Mouse (Mus musculus): Measurements from ENCODE around the gene Dock9. TPM values are rescaled to one million over a fixed set of nuclear protein-coding genes. Genes with fewer than 3 reads are reported as not detected.
"Not testable (repeated sequence)": the region's sequence is repeated elsewhere in the genome, so short reads cannot be mapped to it uniquely, and the experiment has no call there.

The Dock9 gene
- total RNA-seq, 2 experiments from 2014 or later, result 202 to 212 TPM

DNA sequence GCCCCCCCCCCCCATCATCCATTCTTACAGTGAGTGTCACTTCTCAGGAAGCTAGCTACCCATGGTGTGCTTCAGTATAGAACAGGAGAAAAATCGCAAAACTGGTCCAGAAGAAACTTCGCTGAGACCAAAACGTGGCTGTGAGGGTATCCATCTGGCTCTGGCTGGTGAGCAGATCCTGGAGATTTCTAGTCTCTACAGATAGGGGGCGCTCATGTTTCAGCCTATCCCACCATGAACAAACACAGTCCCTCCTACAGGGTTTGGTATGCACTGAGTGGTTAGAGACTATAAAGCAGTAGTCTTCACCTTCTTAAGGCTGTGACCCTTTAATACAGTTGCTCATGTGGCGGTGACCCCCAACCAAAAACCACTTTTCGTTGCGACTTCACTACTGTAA, 62.0 kb downstream of the Dock9 start:
- no peak for DNase-seq

DNA sequence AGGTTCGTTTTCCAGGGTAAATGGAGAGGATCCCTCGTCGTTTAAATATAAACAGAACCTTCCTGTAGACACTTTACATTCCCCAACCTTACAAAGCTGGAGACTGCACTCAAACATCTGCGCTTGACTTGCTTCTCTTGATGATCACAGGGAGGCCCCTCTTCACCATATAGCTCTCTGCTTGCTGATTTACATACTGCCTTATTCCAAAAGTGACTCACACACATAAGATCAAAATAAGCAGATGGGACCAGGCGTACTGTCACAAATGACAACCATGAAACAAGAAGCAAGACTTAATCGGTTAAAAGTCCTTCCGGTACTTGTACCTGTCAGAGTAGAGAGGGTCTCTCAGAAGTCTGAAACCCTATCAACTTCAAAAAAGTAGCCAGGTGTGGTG, 63.4 kb downstream of the Dock9 start:
- DNase-seq, result no peak

DNA sequence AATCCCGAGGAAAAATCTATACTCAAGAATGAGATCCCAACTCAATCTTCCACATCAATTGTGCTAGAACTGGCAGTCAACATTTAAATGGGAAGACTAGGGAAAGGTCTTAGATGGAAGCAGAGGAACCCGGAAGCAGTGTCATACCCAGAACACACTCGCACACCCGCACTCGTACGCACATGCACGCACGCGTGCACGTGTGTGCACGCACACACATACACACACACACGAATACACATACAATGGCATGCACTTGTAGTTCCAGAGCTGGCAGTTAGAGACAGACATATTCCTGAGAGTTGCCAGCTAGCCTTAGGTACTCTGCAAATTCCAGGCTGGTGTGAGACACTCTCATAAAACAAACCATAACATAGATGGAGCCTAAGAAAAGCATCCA, 63.9 kb downstream of the Dock9 start:
- DNase-seq, result no peak

GRCm38 (mm10) chr14:121732196-121732595, 65.4 kb downstream of the Dock9 start:
- DNase-seq, result no peak

- no peak for DNase-seq
These were observed 65.9 kb downstream of the Dock9 start for GRCm38 (mm10) chr14:121731688-121732168.

DNA sequence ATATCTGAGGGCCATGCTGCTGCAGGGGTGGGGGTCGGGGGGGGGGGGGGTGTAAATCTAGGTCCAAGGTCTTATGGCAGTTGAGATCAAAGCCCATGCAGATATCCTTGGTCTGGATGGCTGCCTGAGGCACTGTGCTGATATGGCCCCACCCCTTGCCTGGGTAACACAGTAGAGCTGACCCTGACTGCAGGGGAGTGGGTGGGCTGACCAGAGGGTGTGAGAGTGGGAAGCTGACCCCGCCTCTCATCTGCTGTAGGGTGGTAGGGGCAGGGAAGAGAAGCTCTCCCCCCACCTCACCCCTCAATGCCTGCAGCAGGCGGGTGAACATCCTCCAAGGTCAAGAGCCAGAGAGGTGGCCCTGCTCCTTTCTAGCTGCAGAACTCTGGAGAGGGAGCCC, 66.7 kb downstream of the Dock9 start:
- DNase-seq, result no peak

GRCm38 (mm10) chr14:121727996-121728395, 69.6 kb downstream of the Dock9 start:
- DNase-seq, result no peak

GRCm38 (mm10) chr14:121724501-121724900, 73.1 kb downstream of the Dock9 start:
- DNase-seq, result no peak

DNA sequence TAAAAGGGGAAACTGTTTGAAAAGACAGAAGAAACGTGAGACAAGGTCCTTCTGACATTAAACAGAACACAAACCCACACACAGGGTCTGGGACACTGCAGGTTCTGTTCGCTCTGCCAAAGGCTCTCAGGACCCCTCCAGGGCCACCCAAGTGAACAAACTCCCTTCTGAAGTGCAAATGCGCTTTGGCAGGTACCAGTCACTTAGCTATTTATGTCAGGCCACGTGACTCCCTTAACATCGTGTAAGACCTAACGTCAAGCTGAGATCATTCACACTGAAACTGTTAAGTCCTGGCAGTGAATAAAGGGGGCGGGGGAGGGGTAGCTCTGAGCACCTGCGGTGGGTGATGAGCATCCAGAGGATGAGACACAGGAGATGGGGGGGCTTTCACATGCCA, 74.9 kb downstream of the Dock9 start:
- DNase-seq, result no peak

- DNase-seq, result no peak
These were observed 76.2 kb downstream of the Dock9 start for GRCm38 (mm10) chr14:121721431-121721830.

DNA sequence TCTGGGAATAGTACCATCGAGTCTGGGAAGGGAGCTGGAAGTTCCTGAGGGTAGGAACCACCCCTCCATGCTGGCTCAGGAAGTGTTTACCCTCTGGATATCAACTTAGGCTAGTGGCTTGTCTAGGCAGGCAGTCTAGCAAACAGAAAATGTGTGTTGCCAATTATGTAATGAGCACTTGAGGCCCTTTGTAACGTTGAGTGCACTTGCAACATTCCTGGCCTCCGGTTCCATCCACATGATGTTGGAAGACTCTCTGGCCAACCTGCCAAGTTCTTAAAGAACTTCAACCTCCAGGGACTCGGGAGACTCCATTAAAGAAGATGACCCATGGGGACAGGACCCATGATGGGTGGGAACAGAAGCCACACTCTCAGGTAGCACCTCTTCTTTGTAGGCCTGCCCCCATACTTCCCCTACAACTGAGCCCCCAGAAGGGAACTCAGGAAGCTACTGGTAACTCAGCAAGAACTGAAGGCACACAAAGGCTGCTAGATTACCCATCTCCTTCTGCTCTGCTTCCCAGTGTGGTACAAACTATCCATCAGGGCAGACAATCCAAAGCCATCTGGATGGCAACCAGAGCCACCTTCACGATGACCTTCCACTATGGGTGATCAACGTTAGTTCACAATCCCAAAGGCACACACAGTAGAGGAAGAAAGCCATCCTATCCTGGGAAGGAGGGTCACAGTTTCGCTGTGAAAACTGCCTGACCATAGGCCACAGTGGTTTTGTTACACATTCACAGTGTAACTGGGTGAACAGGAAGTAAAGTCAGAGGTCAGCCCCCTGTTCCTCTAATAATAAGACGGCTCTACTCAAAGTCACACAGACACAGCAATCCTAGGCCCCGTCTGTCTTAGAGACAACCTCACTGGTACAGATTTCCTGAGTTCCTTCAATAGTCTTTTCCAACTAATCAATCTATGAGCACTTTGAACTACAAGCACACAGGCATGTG, 77.7 kb downstream of the Dock9 start:
- DNase-seq, result no peak

DNA sequence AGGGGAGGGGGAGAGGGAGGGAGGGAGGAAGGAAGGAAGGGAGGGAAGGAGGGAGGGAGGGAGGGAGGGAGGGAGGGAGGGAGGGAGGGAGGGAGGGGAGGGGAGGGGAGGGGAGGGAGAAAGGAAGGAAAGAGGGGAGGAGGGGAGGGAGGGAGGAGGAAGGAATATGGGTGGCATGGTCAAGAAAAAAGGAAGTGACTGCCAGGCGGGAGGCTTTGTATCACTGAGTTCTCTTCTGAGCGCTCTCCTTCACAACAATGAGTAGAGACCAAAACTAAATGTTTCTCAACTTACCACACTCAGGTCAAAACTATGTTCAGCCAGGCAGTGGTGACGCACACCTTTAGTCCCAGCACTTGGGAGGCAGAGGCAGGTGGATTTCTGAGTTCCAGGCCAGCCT, 82.8 kb downstream of the Dock9 start:
- DNase-seq, result not testable (repeated sequence)

DNA sequence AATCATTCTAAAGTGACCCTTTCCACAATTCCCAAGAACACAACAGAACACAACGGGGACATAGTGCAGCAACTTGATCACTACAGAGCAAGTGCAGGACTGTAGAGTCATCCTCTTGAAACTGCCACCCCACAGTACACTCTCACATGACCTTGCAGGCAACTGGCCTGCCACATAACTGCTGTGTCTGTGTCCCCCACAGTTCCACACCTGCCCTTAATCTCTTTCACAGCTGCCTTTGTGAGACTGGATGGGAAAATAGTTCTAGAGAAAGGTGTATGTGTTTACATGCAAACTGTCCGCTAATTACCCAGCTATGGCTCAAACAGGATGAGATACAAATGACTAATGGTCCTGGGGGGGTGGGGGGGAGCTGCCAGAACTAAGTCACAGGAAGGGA, 83.4 kb downstream of the Dock9 start:
- no peak for DNase-seq

GRCm38 (mm10) chr14:121713830-121714197, 83.8 kb downstream of the Dock9 start:
- DNase-seq, result no peak

DNA sequence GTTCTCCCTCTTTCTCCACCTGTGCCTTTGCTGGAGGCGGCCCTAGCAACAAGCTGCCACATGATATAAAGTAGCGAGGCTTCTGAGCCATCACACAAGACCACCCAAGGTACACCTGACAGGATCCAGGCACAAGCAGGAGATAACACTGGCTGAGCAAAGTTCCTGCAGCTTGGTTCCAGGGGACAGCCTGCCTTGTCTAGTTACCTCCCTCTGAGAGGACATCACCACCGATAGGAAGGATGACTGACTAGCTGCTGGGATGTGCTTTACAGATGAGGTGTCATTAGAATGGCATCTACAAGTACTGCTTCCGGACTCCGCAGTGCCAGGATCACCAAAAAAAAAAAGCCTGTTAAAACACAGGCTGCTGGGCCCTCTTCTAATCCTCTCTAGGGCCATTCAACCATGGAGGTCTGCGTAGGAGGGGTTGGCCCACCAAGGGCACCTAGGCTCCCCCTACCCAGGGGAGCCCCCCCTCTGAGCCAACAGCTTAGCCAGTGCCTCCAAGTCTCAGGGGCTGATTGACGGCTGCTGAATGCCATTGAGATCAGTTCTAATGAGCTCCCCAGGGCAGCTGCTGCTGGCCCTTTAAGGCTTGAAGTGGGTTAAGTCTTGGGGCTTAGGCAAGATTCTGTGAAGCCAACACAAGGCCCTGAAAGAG, 84.3 kb downstream of the Dock9 start:
- no peak for DNase-seq

GRCm38 (mm10) chr14:121711089-121711826, 86.4 kb downstream of the Dock9 start:
- DNase-seq, result no peak

- no peak for DNase-seq
These were observed 87.5 kb downstream of the Dock9 start for GRCm38 (mm10) chr14:121710130-121710529.

- no peak for DNase-seq
These were observed 89.4 kb downstream of the Dock9 start for GRCm38 (mm10) chr14:121708244-121708643.

DNA sequence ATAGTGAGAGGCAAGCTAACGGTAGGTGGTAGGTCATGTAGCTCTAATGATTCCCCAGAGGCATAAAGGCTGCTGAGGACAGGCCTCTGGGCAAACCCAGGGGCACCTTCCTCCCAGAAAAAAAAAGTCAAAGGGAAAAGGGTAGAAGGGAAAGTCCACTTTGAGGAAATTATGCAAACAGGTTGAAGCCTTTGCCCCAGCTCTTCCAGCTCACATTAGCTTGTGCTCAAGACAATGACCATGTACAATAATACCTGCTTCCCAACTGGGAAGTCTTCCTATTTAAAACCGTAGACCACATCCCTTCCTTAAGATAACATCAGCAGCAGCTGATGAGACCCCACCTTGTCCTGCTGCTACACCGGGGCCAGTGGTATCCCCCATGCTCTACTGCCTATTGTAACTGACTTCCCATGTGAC, 91.1 kb downstream of the Dock9 start:
- no peak for DNase-seq

DNA sequence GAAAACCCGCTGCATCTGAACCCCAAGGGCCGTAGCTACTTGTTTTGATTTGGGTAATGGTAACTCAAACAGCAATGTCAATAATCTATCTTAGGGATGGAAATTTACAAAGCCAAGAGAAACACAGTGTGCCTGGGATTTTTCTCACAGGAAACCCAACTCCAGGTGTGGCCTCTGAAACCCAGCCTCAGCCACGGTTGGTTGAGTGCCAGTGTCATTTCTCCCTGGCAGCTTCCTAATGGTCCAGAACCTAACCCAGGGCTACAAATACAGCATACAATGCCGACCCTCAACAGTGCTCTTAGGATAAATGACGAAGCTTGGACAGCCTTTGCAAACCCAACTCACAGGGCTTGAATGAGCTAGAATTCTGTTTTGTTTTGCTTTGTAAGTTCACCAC, 92.0 kb downstream of the Dock9 start:
- DNase-seq, result no peak

DNA sequence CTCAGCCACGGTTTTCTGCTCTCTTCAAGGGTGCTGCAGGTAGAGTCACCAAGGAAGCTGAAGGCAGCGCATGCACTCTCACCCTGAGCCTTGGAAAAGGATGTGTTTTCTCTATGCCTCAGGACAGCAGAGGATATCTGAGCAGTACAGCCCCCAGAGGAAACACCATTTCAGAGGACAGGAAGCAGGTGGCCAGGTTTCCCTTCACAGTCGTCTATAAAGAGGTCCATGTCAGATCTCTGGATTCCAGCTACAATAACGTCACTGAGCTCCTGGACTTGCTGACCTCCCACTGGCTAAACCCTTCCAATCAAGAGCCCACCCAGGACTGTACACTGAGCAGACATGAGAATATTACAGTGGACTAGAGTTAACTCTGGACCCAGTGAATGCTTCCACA, 95.1 kb downstream of the Dock9 start:
- DNase-seq, result no peak

- DNase-seq, result no peak
These were observed 97.6 kb downstream of the Dock9 start for GRCm38 (mm10) chr14:121700013-121700412.

DNA sequence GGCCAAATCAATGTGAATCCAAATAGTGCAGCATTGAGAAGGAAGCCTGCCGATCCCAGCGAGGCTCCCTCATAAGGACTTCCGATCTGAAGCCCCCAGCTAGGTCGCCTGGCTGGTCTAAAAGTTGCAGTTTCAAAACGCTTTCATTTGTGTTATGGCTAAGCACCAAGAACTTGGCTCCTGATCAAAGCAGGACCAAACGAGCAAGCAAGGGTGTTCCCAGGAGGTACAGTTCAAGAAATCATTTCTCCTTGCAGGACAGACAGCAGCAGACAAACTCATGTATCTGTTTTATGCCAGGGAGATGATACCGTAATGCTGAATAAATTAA, 99.1 kb downstream of the Dock9 start:
- no peak for DNase-seq

All from layer of hippocampus, postnatal 36 days (tissue).